Mouse (Mus musculus): Measurements from ENCODE around the gene Cep295. TPM values are rescaled to one million over a fixed set of nuclear protein-coding genes. Genes with fewer than 3 reads are reported as not detected.

The Cep295 gene
- polyA plus RNA-seq (2012) = 0.53 and 0.89 TPM in 2 replicates

DNA sequence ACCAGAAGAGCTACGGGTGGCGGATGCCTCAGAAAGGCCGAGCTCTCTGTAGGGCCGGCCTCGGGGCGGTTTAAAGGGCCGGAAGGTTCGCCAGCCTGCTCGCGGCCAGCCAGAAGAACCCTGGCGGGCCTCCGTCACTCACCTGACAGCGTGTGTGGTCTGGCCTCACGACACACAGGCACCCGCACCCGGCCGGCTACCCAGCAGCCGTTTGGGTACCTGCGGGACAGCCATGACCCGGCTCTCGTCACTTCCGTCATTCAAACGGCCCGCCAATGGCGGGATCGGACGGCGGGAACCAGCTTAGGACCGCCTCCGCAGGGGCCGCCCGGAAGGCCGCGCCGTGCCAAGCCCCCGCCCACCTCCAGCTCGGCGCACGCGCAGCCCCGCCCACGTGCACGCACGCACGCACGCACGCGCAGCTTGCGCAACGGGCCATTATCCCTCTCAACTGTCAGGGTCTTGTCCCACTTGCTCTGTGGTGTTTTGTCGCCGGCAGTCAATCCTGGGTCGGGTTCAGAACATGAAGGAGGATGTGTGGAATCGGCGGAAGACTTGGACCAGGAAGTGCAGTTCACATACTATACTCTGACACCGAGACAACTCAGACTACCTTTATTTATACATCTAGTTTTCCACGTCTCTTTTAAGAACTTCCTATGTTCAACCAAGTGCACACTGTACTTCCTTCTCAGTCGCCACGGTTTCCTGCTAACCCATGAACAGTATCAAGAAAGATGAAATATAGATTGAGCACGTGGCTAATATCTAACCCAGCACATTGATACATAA, at the start of gene Cep295:
Gene Cep295 (minus strand): TSS at position 305 of the 792 bp plus-strand sequence.
- H3K36me3 ChIP-seq (ENCODE audit: control insufficient read depth) = peaks cover 28% of the 10 kb centered on the region
- H3K9me3 ChIP-seq (ENCODE audit: control insufficient read depth, low read length) = no peaks in the 10 kb centered on the region
- TF ChIP-seq TAL1 (IDR thresholded peaks at IDR 0.05; ENCODE audit: low read length) (no peak), GATA1 (IDR thresholded peaks at IDR 0.05; ENCODE audit: low read length) (no peak)
- 0 out of 2 replicates have a peak, but pooled peaks cover 4% of the 10 kb centered on the region for H3K27me3 ChIP-seq (ENCODE audit: control insufficient read depth)
- H3K4me3 ChIP-seq (replicated peaks) = peak within 1 kb of the TSS; percentile 79
- peaks cover 27% of the 10 kb centered on the region for H3K4me1 ChIP-seq (ENCODE audit: control insufficient read depth)

DNA sequence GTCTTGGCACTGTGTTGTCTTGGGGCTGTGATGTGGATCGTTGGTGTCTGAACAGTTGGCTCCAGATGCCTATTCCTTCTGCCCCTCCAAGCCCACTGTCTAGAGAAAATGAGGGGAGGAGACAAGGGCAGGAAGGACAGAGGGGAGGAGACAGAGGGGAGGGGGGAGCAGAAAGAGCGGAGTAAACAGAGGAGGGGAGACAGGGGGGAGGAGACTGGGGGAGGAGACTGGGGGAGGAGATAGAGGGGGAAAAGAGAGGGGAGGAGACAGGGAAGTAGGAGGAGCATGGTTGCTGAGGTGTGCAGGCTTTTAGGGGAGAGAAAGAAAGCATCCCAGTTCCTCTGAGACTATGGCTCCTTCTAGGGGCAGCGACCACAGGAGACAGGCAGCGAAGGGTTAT, 40.0 kb upstream of the Cep295 start:
- H3K4me1 ChIP-seq (ENCODE audit: control insufficient read depth) = no peaks in the 10 kb centered on the region
- no peaks in the 10 kb centered on the region for H3K27me3 ChIP-seq (ENCODE audit: control insufficient read depth)
- peaks cover 3% of the 10 kb centered on the region; the same call in 1 of the 2 replicates for H3K9me3 ChIP-seq (ENCODE audit: control insufficient read depth, low read length)
- no peak overlapping the region for H3K4me3 ChIP-seq (replicated peaks)
- no peak for TF ChIP-seq GATA1 (IDR thresholded peaks at IDR 0.05; ENCODE audit: low read length)
- H3K36me3 ChIP-seq (ENCODE audit: control insufficient read depth) = no peaks in the 10 kb centered on the region

DNA sequence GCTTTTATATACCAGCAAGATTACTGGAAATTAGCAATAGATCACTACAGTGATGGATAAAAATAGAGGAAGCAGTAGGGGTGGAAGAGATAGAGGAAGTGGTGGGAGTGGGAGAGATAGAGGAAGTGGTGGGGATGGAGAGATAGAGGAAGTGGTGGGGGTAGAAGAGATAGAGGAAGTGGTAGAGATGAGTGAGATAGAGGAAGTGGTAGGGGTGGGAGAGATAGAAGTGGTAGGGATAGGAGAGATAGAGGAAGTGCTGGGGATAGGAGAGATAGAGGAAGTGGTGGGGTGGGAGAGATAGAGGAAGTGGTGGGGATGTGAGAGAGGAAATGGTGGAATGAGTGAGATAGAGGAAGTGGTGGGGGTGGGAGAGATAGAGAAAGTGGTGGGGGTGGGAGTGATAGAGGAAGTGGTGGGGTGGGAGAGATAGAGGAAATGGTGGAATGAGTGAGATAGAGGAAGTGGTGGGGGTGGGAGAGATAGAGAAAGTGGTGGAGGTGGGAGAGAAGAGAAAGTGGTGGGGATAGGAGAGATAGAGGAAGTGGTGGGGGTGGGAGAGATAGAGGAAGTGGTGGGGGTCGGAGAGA, 37.9 kb upstream of the Cep295 start:
- Histone ChIP-seq H3K4me3 (replicated peaks) (no peak overlapping the region), H3K27me3 (ENCODE audit: control insufficient read depth) (no peaks in the 10 kb centered on the region), H3K4me1 (ENCODE audit: control insufficient read depth) (no peaks in the 10 kb centered on the region), H3K36me3 (ENCODE audit: control insufficient read depth) (no peaks in the 10 kb centered on the region), H3K9me3 (ENCODE audit: control insufficient read depth, low read length) (no peaks in the 10 kb centered on the region)
- TF ChIP-seq GATA1 (IDR thresholded peaks at IDR 0.05; ENCODE audit: low read length) = no peak
- no peak for TF ChIP-seq TAL1 (IDR thresholded peaks at IDR 0.05; ENCODE audit: low read length)

DNA sequence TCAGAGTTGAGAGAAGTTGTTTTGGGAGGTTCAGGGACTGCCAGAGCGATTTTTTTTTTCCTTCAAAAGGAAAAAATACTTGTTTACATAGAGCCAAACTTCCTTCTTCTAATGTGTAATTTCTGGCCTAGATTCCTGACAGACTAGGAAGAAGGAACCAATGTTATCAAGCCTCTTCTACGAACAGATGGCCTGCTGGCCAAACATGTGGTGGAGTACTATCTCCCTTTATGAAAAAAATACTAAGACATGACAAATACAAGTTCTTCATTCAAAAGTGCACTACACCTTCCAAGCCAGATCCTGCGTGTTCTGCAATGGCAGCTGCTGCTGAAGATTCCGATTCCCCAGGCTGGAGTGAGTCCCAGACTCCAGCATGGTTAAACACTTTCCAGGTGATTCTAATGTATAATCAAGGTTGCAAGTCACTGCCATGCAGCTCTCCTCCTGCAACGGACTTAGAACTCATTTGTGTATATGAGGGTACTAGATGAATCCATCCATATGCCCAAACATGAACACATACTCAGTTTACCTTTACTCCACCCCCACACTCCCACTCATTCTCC, 29.6 kb upstream of the Cep295 start:
- Histone ChIP-seq H3K27me3 (ENCODE audit: control insufficient read depth) (no peaks in the 10 kb centered on the region), H3K36me3 (ENCODE audit: control insufficient read depth) (no peaks in the 10 kb centered on the region), H3K4me1 (ENCODE audit: control insufficient read depth) (no peaks in the 10 kb centered on the region), H3K4me3 (replicated peaks) (no peak overlapping the region), H3K9me3 (ENCODE audit: control insufficient read depth, low read length) (no peaks in the 10 kb centered on the region)
- TF ChIP-seq TAL1 (IDR thresholded peaks at IDR 0.05; ENCODE audit: low read length) (no peak), GATA1 (IDR thresholded peaks at IDR 0.05; ENCODE audit: low read length) (no peak)

DNA sequence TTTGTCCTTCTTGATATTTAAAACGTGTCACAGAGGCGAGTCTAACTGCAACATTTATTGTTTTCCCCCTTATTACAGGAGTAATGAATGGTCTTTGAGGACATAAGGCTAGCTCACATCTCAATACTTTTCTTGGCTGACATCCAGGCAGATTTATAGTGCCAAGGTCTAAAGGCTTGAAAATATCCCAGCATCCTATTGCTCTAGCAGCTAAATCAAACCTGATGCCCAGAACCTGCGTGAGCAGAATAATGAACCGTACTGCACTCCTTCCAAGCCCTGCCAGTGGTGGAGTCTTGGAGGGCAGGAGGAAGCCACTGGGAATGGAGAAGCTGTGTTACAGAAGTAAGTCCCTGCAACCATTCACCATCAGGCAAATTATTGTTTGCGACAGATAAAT, 26.7 kb upstream of the Cep295 start:
- TF ChIP-seq TAL1 (IDR thresholded peaks at IDR 0.05; ENCODE audit: low read length) (no peak), GATA1 (IDR thresholded peaks at IDR 0.05; ENCODE audit: low read length) (no peak)
- H3K27me3 ChIP-seq (ENCODE audit: control insufficient read depth) = no peaks in the 10 kb centered on the region
- H3K4me3 ChIP-seq (replicated peaks) = no peak overlapping the region
- no peaks in the 10 kb centered on the region for H3K36me3 ChIP-seq (ENCODE audit: control insufficient read depth)
- no peaks in the 10 kb centered on the region for H3K9me3 ChIP-seq (ENCODE audit: control insufficient read depth, low read length)
- no peaks in the 10 kb centered on the region for H3K4me1 ChIP-seq (ENCODE audit: control insufficient read depth)

DNA sequence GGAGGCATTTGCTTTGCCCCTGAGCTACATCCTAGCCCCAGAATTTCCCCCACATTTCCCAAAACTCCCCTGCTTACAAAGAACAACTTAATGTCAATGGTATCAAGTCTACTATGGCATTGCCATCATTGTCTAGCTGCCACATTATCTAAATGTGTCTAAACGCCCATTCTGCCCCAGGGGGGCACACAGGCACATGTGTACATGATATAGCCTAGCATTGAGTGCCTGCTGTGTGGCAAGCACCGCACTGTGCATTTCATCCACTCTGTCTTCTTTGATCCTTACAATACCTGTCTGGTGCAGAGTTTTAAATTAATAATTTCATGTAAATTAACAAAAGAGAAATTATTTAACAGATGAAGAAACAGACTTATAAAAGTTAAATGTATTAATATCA, 8.7 kb upstream of the Cep295 start:
- H3K9me3 ChIP-seq (ENCODE audit: control insufficient read depth, low read length) = 0 out of 2 replicates have a peak, but pooled peaks cover 2% of the 10 kb centered on the region
- no peaks in the 10 kb centered on the region for H3K36me3 ChIP-seq (ENCODE audit: control insufficient read depth)
- TF ChIP-seq TAL1 (IDR thresholded peaks at IDR 0.05; ENCODE audit: low read length) = no peak
- no peak for TF ChIP-seq GATA1 (IDR thresholded peaks at IDR 0.05; ENCODE audit: low read length)
- no peaks in the 10 kb centered on the region for H3K4me1 ChIP-seq (ENCODE audit: control insufficient read depth)
- H3K4me3 ChIP-seq (replicated peaks) = no peak overlapping the region
- no peaks in the 10 kb centered on the region for H3K27me3 ChIP-seq (ENCODE audit: control insufficient read depth)

DNA sequence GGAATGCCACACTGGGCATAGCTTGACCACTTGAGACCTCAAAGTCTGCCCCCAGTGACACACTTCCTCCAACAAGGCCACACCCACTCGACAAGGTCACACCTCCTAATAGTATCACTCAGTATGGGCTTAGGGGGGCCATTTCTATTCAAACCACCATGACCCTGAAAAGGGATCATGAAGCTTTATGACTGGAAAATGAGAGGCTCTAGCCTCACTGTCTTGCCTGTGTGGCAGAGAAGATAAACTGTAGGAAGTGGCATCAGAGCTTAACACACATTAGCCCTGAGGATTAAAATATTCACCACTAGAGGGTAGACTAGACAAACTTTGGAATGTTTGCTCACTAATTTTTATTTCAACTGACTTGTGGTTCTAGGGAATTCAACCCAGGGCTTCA, 8.3 kb upstream of the Cep295 start:
- H3K27me3 ChIP-seq (ENCODE audit: control insufficient read depth) = no peaks in the 10 kb centered on the region
- H3K4me3 ChIP-seq (replicated peaks) = no peak overlapping the region
- H3K4me1 ChIP-seq (ENCODE audit: control insufficient read depth) = no peaks in the 10 kb centered on the region
- TF ChIP-seq GATA1 (IDR thresholded peaks at IDR 0.05; ENCODE audit: low read length) (no peak), TAL1 (IDR thresholded peaks at IDR 0.05; ENCODE audit: low read length) (no peak)
- H3K9me3 ChIP-seq (ENCODE audit: control insufficient read depth, low read length) = 0 out of 2 replicates have a peak, but pooled peaks cover 2% of the 10 kb centered on the region
- no peaks in the 10 kb centered on the region for H3K36me3 ChIP-seq (ENCODE audit: control insufficient read depth)

DNA sequence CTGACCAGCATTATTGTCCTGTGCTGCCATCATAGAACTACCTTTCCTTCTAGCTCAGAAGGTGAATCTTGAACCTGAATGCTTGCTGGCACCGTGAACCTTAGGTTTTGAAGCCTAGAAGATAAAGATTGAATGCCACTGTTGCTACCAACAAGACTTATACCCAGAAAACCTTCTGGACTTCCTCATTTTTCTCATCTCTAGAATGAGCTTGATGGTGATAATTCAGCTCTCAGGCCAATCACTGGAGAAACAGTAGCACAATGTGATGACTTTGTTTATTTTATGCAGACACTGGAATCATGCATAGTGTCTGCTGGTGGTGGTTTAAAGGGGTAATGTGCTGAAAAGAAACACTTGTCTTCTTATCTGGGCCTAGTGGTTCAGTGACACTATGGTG, 7.3 kb upstream of the Cep295 start:
- no peak overlapping the region for H3K4me3 ChIP-seq (replicated peaks)
- H3K9me3 ChIP-seq (ENCODE audit: control insufficient read depth, low read length) = 0 out of 2 replicates have a peak, but pooled peaks cover 2% of the 10 kb centered on the region
- no peaks in the 10 kb centered on the region for H3K27me3 ChIP-seq (ENCODE audit: control insufficient read depth)
- H3K4me1 ChIP-seq (ENCODE audit: control insufficient read depth) = no peaks in the 10 kb centered on the region
- TF ChIP-seq GATA1 (IDR thresholded peaks at IDR 0.05; ENCODE audit: low read length) (no peak), TAL1 (IDR thresholded peaks at IDR 0.05; ENCODE audit: low read length) (no peak)
- H3K36me3 ChIP-seq (ENCODE audit: control insufficient read depth) = no peaks in the 10 kb centered on the region

DNA sequence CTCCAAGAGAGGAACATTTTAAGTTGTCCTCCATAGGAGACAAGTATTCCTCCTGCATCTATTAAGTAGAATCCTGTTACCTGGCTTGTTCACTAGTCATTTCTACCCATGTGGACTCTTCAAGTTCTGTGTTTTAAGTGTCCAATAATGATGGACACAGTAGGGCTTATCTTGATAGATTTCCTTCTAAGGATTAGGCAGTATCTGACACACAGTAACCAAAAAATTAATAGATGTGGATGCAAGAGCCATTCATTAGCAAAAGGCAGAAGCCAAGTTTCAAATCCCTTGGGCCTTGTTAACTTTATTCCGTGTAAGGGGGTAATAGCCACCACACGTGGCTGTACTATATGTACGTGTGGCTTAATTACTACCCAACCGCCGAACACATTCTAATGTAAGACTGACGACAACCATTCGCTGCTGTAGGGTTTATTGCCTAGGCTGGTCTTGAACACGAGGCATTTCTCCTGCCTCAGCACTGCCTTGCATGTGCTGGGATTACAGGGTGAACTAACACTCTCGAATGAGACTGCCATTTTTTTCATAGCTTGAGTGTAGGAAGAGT, 588 bp downstream of the Cep295 start:
- peak overlapping the region; percentile 79 for H3K4me3 ChIP-seq (replicated peaks)
- TF ChIP-seq GATA1 (IDR thresholded peaks at IDR 0.05; ENCODE audit: low read length) (no peak), TAL1 (IDR thresholded peaks at IDR 0.05; ENCODE audit: low read length) (no peak)
- peaks cover 27% of the 10 kb centered on the region for H3K4me1 ChIP-seq (ENCODE audit: control insufficient read depth)
- 0 out of 2 replicates have a peak, but pooled peaks cover 4% of the 10 kb centered on the region for H3K27me3 ChIP-seq (ENCODE audit: control insufficient read depth)
- H3K9me3 ChIP-seq (ENCODE audit: control insufficient read depth, low read length) = no peaks in the 10 kb centered on the region
- H3K36me3 ChIP-seq (ENCODE audit: control insufficient read depth) = peaks cover 35% of the 10 kb centered on the region

Measured in erythroblast, embryonic 14.5 days (primary cell).